8 mouse cellular contexts compared by ENCODE assay signal in genomic region chr7:99979546-99980131, GRCm38 (mm10). TPM values are rescaled to one million over a fixed set of nuclear protein-coding genes. Genes with fewer than 3 reads are reported as not detected.
DNase-seq lines count a peak whose midpoint lies in the region; ATAC-seq and TF ChIP-seq lines count a peak whose summit lies in the region.

No protein-coding gene starts in this region.

- peak overlapping the region; percentile 99 for H3K9ac ChIP-seq in intestine, postnatal 0 days (ENCODE audit: low read depth, low read length)
- peak overlapping the region; percentile 98 for H3K9ac ChIP-seq in lung, embryonic 14.5 days

- peaks cover 40% of the 10 kb centered on the region for H3K79me3 ChIP-seq in C2C12 (ENCODE audit: low read depth)

- peak; percentile 57 for DNase-seq in NIH3T3 (ENCODE audit: low read depth)
- peak; percentile 57 to 69 for DNase-seq in heart, adult 18-20 months
- DNase-seq in lung, embryonic 14.5 days, result peak; percentile 63
- DNase-seq in ovary, postnatal 36 days (ENCODE audit: low spot score), result peak; percentile 57

- peak overlapping the region; percentile 91 for H3ac ChIP-seq in C2C12 (ENCODE audit: control insufficient read depth, insufficient read length, low read depth)

- H3K36me3 ChIP-seq in C2C12 (ENCODE audit: control insufficient read depth, insufficient read depth), result no peaks in the 10 kb centered on the region
- no peaks in the 10 kb centered on the region for H3K36me3 ChIP-seq in intestine, postnatal 0 days (ENCODE audit: control insufficient read depth, insufficient read depth)
- H3K36me3 ChIP-seq in lung, embryonic 14.5 days (ENCODE audit: insufficient read depth), result no peaks in the 10 kb centered on the region

- peaks cover 2% of the 10 kb centered on the region; the same call in 1 of the 2 replicates for H3K4me1 ChIP-seq in cortical plate, adult 2 months (ENCODE audit: control insufficient read depth, insufficient read depth, low read length)
- H3K4me1 ChIP-seq in intestine, postnatal 0 days (replicated peaks; ENCODE audit: control insufficient read depth, insufficient read depth, low read length), result no peaks in the 10 kb centered on the region; the same call in 1 of the 2 replicates
- peaks cover 2% of the 10 kb centered on the region; the same call in 1 of the 2 replicates for H3K4me1 ChIP-seq in lung, embryonic 14.5 days (ENCODE audit: insufficient read depth)

- no peak for TF ChIP-seq CTCF in C2C12 (IDR thresholded peaks at IDR 0.05; ENCODE audit: control insufficient read depth, insufficient read depth, insufficient read length)
- no peak for TF ChIP-seq CTCF in cortical plate, adult 2 months (IDR thresholded peaks at IDR 0.05; ENCODE audit: extremely low read depth, insufficient read depth, low read length)
- no peak for TF ChIP-seq CTCF in intestine, postnatal 0 days (IDR thresholded peaks at IDR 0.05; ENCODE audit: low read depth)
- no peak for TF ChIP-seq CTCF in lung, embryonic 14.5 days (IDR thresholded peaks at IDR 0.05; ENCODE audit: low read depth)

- H3K27ac ChIP-seq in cortical plate, adult 2 months (ENCODE audit: insufficient read depth, low read length), result peak overlapping the region; percentile 95
- H3K27ac ChIP-seq in intestine, postnatal 0 days (ENCODE audit: low read depth, low read length), result peak overlapping the region; percentile 90
- peak overlapping the region; percentile 96 for H3K27ac ChIP-seq in lung, embryonic 14.5 days (ENCODE audit: low read depth)

- no peak for TF ChIP-seq POLR2A in cortical plate, adult 2 months (IDR thresholded peaks at IDR 0.05; ENCODE audit: extremely low read depth, insufficient read depth, low read length)

- WGBS in intestine, postnatal 0 days, result under 1% methylated on average over 50 of the region's 51 CpGs
- under 1% methylated on average over 47 of the region's 51 CpGs for WGBS in lung, embryonic 14.5 days

- peaks cover 54% of the 10 kb centered on the region for H3K79me2 ChIP-seq in C2C12 (ENCODE audit: control insufficient read depth, insufficient read depth)

- peak overlapping the region; percentile 85 for H3K4me2 ChIP-seq in intestine, postnatal 0 days (replicated peaks; ENCODE audit: low read depth)
- peak overlapping the region; percentile 69 for H3K4me2 ChIP-seq in lung, embryonic 14.5 days

- H3K4me3 ChIP-seq in C2C12 (ENCODE audit: insufficient read depth, poor library complexity, severe bottlenecking), result peak overlapping the region; percentile 65
- peak overlapping the region; percentile 75 for H3K4me3 ChIP-seq in cortical plate, adult 2 months (ENCODE audit: insufficient read depth, low read length)
- peak overlapping the region; percentile 99 for H3K4me3 ChIP-seq in intestine, postnatal 0 days (ENCODE audit: low read depth, low read length)
- peak overlapping the region; percentile 92 for H3K4me3 ChIP-seq in lung, embryonic 14.5 days (ENCODE audit: low read depth, low read length)

- H3K9me3 ChIP-seq in intestine, postnatal 0 days (ENCODE audit: control insufficient read depth), result no peaks in the 10 kb centered on the region
- no peaks in the 10 kb centered on the region for H3K9me3 ChIP-seq in lung, embryonic 14.5 days (ENCODE audit: low read depth, low read length)

- no peaks in the 10 kb centered on the region for H3K27me3 ChIP-seq in C2C12 (ENCODE audit: control insufficient read depth, insufficient read depth, insufficient read length)
- H3K27me3 ChIP-seq in intestine, postnatal 0 days (replicated peaks; ENCODE audit: control insufficient read depth, insufficient read depth, low read length), result no peaks in the 10 kb centered on the region
- H3K27me3 ChIP-seq in lung, embryonic 14.5 days (ENCODE audit: insufficient read depth, low read length), result no peaks in the 10 kb centered on the region

- peak; percentile 64 for ATAC-seq in intestine, postnatal 0 days
- ATAC-seq in lung, embryonic 14.5 days (ENCODE audit: insufficient read depth), result peak; percentile 69
- no peak for ATAC-seq in monocyte, adult 5-6 weeks (replicated peaks; ENCODE audit: insufficient number of reproducible peaks, low FRiP score, low TSS enrichment, poor library complexity, severe bottlenecking)

TF ChIP-seq in C2C12, 6 proteins besides CTCF, POLR2A, EP300 and RAD21:
- no peak for TF ChIP-seq MYOD1 (IDR thresholded peaks at IDR 0.05; ENCODE audit: control insufficient read depth, insufficient read length, low read depth)
- TF ChIP-seq MAX (IDR thresholded peaks at IDR 0.05), result no peak
- no peak for TF ChIP-seq USF1 (IDR thresholded peaks at IDR 0.05; ENCODE audit: low read depth)
- no peak for TF ChIP-seq MYOG (IDR thresholded peaks at IDR 0.05; ENCODE audit: control insufficient read depth, extremely low read depth, insufficient read length)
- TF ChIP-seq FOSL1 (IDR thresholded peaks at IDR 0.05; ENCODE audit: insufficient read depth, low read length, poor library complexity, severe bottlenecking), result no peak
- no peak for TF ChIP-seq CEBPB (IDR thresholded peaks at IDR 0.05; ENCODE audit: low read depth)

RNA-seq across cellular contexts. Expression of gene Rnf169, which starts 0.6 kb away (rescaled TPM):
- polyA plus RNA-seq in C2C12 (2012; fragmentation: generic; extraction: Trizol), result 3.2 TPM
- polyA plus RNA-seq in cortical plate, adult 2 months (2012; rRNA removed), result 23.7 TPM in 2 replicates
- 10 to 100 TPM; 10.6 to 11.3 TPM for total RNA-seq in heart, adult 18-20 months (2021)
- polyA plus RNA-seq in intestine, postnatal 0 days (2015; fragmentation: Nextera tagmentation; extraction: Ambion mirVana), result 1.9 and 2.1 TPM in 2 replicates
- polyA plus RNA-seq in lung, embryonic 14.5 days (2014; fragmentation: Nextera tagmentation; extraction: Ambion mirVana), result 7.8 and 8.1 TPM in 2 replicates
- total RNA-seq in monocyte, adult 5-6 weeks (2017), result 19.5 to 62.6 TPM (median 41.4 TPM) in 3 replicates

RNA-seq across cellular contexts. Expression of gene Chrdl2, which starts 26.3 kb away (rescaled TPM):
- not detected for polyA plus RNA-seq in C2C12 (2012; fragmentation: generic; extraction: Trizol)
- 0.61 and 0.68 TPM in 2 replicates for polyA plus RNA-seq in cortical plate, adult 2 months (2012; rRNA removed)
- total RNA-seq in heart, adult 18-20 months (2021), result not detected
- 1.0 and 1.2 TPM in 2 replicates for polyA plus RNA-seq in intestine, postnatal 0 days (2015; fragmentation: Nextera tagmentation; extraction: Ambion mirVana)
- polyA plus RNA-seq in lung, embryonic 14.5 days (2014; fragmentation: Nextera tagmentation; extraction: Ambion mirVana), result 0.12 TPM in 1 of 2 replicates, not detected in the other
- not detected in 3 replicates for total RNA-seq in monocyte, adult 5-6 weeks (2017)
